In the genomic region with DNA sequence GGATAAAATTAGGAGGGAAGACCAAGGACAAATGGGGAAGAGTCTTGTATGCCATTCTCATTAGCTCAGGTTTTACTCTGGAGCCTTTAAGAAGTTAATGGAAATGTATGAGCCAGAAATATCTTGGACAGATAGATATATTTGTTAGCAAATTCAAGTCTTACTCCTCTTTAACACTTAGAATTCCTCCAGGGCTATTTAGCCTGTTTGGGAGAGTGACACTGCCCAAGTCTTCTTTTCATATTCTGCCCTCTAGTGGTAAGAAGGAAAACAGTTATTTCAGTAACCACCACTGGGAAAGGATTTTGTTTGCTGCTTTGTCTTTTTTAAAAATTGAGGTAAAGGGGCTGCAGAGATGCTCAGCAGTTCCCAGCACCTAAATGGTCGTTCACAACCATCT, we compare ENCODE assay signal across 7 mouse cellular contexts. TPM values are rescaled to one million over a fixed set of nuclear protein-coding genes. Genes with fewer than 3 reads are reported as not detected.
DNase-seq lines count a peak whose midpoint lies in the region; ATAC-seq and TF ChIP-seq lines count a peak whose summit lies in the region.

No protein-coding gene starts in this region.

- H3K27ac ChIP-seq in kidney, postnatal 0 days, result no peak overlapping the region
- no peak overlapping the region for H3K27ac ChIP-seq in kidney, embryonic 14.5 days (ENCODE audit: low read depth, low read length)

- TF ChIP-seq CTCF in kidney, postnatal 0 days (IDR thresholded peaks at IDR 0.05; ENCODE audit: low read depth), result peak; percentile 83

- no peak for TF ChIP-seq POLR2A in myocyte (IDR thresholded peaks at IDR 0.05; ENCODE audit: insufficient read length, low read depth)

- H3K36me3 ChIP-seq in kidney, postnatal 0 days (ENCODE audit: insufficient read depth, low read length), result no peaks in the 10 kb centered on the region
- H3K36me3 ChIP-seq in kidney, embryonic 14.5 days (ENCODE audit: control insufficient read depth, insufficient read depth, low read length), result no peaks in the 10 kb centered on the region
- H3K36me3 ChIP-seq in myocyte (ENCODE audit: control insufficient read depth, insufficient read depth), result no peaks in the 10 kb centered on the region

- H3K4me2 ChIP-seq in kidney, postnatal 0 days (ENCODE audit: low read length), result no peak overlapping the region
- no peak overlapping the region for H3K4me2 ChIP-seq in kidney, embryonic 14.5 days (replicated peaks; ENCODE audit: low read depth, low read length)
- peak overlapping the region; percentile 95 for H3K4me2 ChIP-seq in myocyte (ENCODE audit: low read depth)

- no peak for ATAC-seq in kidney, postnatal 0 days (replicated peaks; ENCODE audit: low FRiP score, low read depth)
- ATAC-seq in kidney, embryonic 14.5 days (ENCODE audit: low FRiP score, low TSS enrichment), result no peak
- ATAC-seq in erythroid progenitor cell, adult 5-6 weeks (replicated peaks; ENCODE audit: low FRiP score, poor library complexity, severe bottlenecking), result peak; percentile 69

- H3K4me3 ChIP-seq in kidney, postnatal 0 days (replicated peaks; ENCODE audit: low read depth, low read length), result no peak overlapping the region
- no peak overlapping the region for H3K4me3 ChIP-seq in kidney, embryonic 14.5 days (ENCODE audit: low read length)
- peak overlapping the region; percentile 20 for H3K4me3 ChIP-seq in myocyte

- 0% methylated on average over 1 of the region's 1 CpGs for WGBS in kidney, postnatal 0 days
- WGBS in kidney, embryonic 14.5 days, result 4% methylated on average over 1 of the region's 1 CpGs

- no peak overlapping the region for H3ac ChIP-seq in myocyte (ENCODE audit: control insufficient read depth, insufficient read length)

- no peaks in the 10 kb centered on the region for H3K27me3 ChIP-seq in kidney, postnatal 0 days (ENCODE audit: insufficient read depth, low read length)
- H3K27me3 ChIP-seq in kidney, embryonic 14.5 days (ENCODE audit: control insufficient read depth, insufficient read depth, low read length), result no peaks in the 10 kb centered on the region
- H3K27me3 ChIP-seq in myocyte (ENCODE audit: control insufficient read depth, insufficient read depth, insufficient read length), result no peaks in the 10 kb centered on the region

- no peaks in the 10 kb centered on the region for H3K4me1 ChIP-seq in kidney, postnatal 0 days (replicated peaks; ENCODE audit: insufficient read depth, low read length)
- H3K4me1 ChIP-seq in kidney, embryonic 14.5 days (ENCODE audit: control insufficient read depth, insufficient read depth, low read length), result peaks cover 8% of the 10 kb centered on the region; the same call in 1 of the 2 replicates

- no peak overlapping the region for H3K9ac ChIP-seq in kidney, postnatal 0 days (ENCODE audit: low read depth, low read length)
- no peak overlapping the region for H3K9ac ChIP-seq in kidney, embryonic 14.5 days (ENCODE audit: low read depth, low read length)

- no peaks in the 10 kb centered on the region for H3K79me2 ChIP-seq in myocyte (ENCODE audit: control insufficient read depth, insufficient read depth)

- H3K9me3 ChIP-seq in kidney, postnatal 0 days (replicated peaks; ENCODE audit: low read length), result no peaks in the 10 kb centered on the region
- H3K9me3 ChIP-seq in kidney, embryonic 14.5 days (ENCODE audit: control insufficient read depth, low read length), result no peaks in the 10 kb centered on the region

- DNase-seq in kidney, postnatal 0 days (ENCODE audit: low spot score), result peak; percentile 92
- peak; percentile 72 for DNase-seq in NIH3T3 (ENCODE audit: low read depth)
- no peak for DNase-seq in urinary bladder, postnatal 36 days (ENCODE audit: low spot score in 2 of 2)
- no peak for DNase-seq in left cerebral cortex, adult 11 months (ENCODE audit: low spot score)

TF ChIP-seq in myocyte, 11 proteins besides CTCF, POLR2A, EP300 and RAD21:
- TF ChIP-seq MYOG (IDR thresholded peaks at IDR 0.05; ENCODE audit: control insufficient read depth in 1 of 3, insufficient read depth in 1 of 3, insufficient read length in 2 of 3, low read depth in 2 of 3) (no peak), USF1 (IDR thresholded peaks at IDR 0.05; ENCODE audit: low read depth) (no peak), SRF (IDR thresholded peaks at IDR 0.05; ENCODE audit: control insufficient read depth, insufficient read length, low read depth) (no peak), TCF12 (IDR thresholded peaks at IDR 0.05; ENCODE audit: insufficient read depth, poor library complexity, severe bottlenecking) (no peak), POLR2AphosphoS2 (IDR thresholded peaks at IDR 0.05; ENCODE audit: insufficient read length, low read depth) (no peak)
TF ChIP-seq in myocyte: peak in this region for 0.

RNA-seq across cellular contexts. Expression of gene Taok1, which starts 21.9 kb away (rescaled TPM):
- 17.5 and 17.7 TPM in 2 replicates for polyA plus RNA-seq in kidney, postnatal 0 days (2015; fragmentation: Nextera tagmentation; extraction: Ambion mirVana)
- 21.4 and 23.7 TPM in 2 replicates for polyA plus RNA-seq in kidney, embryonic 14.5 days (2014; fragmentation: Nextera tagmentation; extraction: Ambion mirVana)
- total RNA-seq in erythroid progenitor cell, adult 5-6 weeks (2015; ENCODE audit: low replicate concordance), result 25.6 and 28.9 TPM in 2 replicates
- 35.2 and 43.4 TPM in 2 replicates for total RNA-seq in erythroid progenitor cell, adult 5-6 weeks (2017; ENCODE audit: low replicate concordance)
- polyA plus RNA-seq in myocyte (2012; fragmentation: generic; extraction: Trizol), result 9.2 TPM

RNA-seq across cellular contexts. Expression of gene Nufip2, which starts 56.5 kb away (rescaled TPM):
- 3.9 and 4.4 TPM in 2 replicates for polyA plus RNA-seq in kidney, postnatal 0 days (2015; fragmentation: Nextera tagmentation; extraction: Ambion mirVana)
- 9.2 and 9.7 TPM in 2 replicates for polyA plus RNA-seq in kidney, embryonic 14.5 days (2014; fragmentation: Nextera tagmentation; extraction: Ambion mirVana)
- 21.6 and 37.3 TPM in 2 replicates for total RNA-seq in erythroid progenitor cell, adult 5-6 weeks (2015; ENCODE audit: low replicate concordance)
- total RNA-seq in erythroid progenitor cell, adult 5-6 weeks (2017; ENCODE audit: low replicate concordance), result 30.0 and 42.2 TPM in 2 replicates
- polyA plus RNA-seq in myocyte (2012; fragmentation: generic; extraction: Trizol), result 9.3 TPM

Comparison
In these comparisons a context has a peak if more than half of its experiments do, and no peak if none do; other contexts are left out.
1. DNase-seq: peak in kidney, postnatal 0 days (single experiment) and NIH3T3 (single experiment); none in urinary bladder, postnatal 36 days (0 of 2) and left cerebral cortex, adult 11 months (single experiment).